Mouse (Mus musculus): Measurements from ENCODE around the gene Eaf2. TPM values are rescaled to one million over a fixed set of nuclear protein-coding genes. Genes with fewer than 3 reads are reported as not detected.

Eaf2 gene
- 1.0 and 1.1 TPM in 2 replicates for polyA plus RNA-seq (2015; fragmentation: Nextera tagmentation; extraction: Ambion mirVana)

DNA sequence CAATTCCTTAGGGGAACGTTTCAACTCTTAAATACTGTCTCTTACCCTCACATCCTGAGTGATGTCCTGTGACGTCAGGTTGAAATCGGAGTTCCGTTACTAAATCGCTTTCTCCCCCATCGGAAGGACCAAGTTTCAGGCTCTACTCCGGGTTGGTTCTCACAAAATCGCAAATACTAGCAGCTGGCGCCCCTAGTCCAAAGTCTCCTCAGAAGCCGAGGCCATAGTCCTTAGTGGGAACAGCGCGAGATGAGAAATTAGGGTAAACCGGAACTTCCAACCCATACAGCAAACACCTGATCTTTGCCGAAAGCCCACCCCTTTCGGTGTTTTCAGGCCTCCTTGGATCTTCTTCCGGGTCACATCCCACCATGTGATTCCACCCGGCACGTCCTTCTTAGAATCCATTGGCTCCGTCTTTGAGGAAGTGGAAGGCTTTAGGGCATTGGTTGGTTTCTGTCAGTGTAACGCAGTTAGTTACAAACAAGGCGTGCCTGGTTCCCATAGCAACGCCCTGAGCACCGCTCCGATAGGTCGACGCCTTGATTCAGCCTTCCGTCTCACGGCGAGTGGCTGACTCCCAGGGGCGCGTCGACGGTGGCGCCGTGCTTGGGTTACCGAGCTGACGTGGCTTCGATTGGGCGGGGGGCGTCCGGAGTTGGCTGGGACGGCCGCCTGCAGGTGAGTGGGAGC lies at the start of gene Eaf2, which contains the start of gene Golgb1:
Gene Eaf2, minus strand, starts transcription at position 421 of the 693 bp plus-strand sequence.
Gene Golgb1, plus strand, starts transcription at position 558 of the 693 bp plus-strand sequence.
- Histone ChIP-seq H3K36me3 (ENCODE audit: control insufficient read depth, insufficient read depth) (peaks cover 5% of the 10 kb centered on the region; the same call in 1 of the 2 replicates), H3K4me1 (replicated peaks; ENCODE audit: control insufficient read depth, insufficient read depth, low read length) (peaks cover 6% of the 10 kb centered on the region)
- peak; percentile 99 for ATAC-seq

GRCm38 (mm10) chr16:36924312-36924711 lies 49.5 kb upstream of the Eaf2 start:
- no peak overlapping the region for H3K27ac ChIP-seq (ENCODE audit: low read depth, low read length)
- H3K9me3 ChIP-seq (ENCODE audit: control insufficient read depth): no peaks in the 10 kb centered on the region
- H3K9ac ChIP-seq (ENCODE audit: low read depth, low read length): no peak overlapping the region
- 93% methylated on average over 8 of the region's 8 CpGs for WGBS
- no peak overlapping the region for H3K4me2 ChIP-seq (replicated peaks; ENCODE audit: low read depth)
- no peak for TF ChIP-seq CTCF (IDR thresholded peaks at IDR 0.05; ENCODE audit: low read depth)
- no peak for ATAC-seq
- H3K4me3 ChIP-seq (ENCODE audit: low read depth, low read length): no peak overlapping the region
- H3K27me3 ChIP-seq (replicated peaks; ENCODE audit: control insufficient read depth, insufficient read depth, low read length): no peaks in the 10 kb centered on the region
- no peaks in the 10 kb centered on the region for H3K4me1 ChIP-seq (replicated peaks; ENCODE audit: control insufficient read depth, insufficient read depth, low read length)
- peaks cover 88% of the 10 kb centered on the region for H3K36me3 ChIP-seq (ENCODE audit: control insufficient read depth, insufficient read depth)

More for the DNA sequence above, at the start of gene Eaf2, which contains the start of gene Golgb1:
- TF ChIP-seq CTCF (IDR thresholded peaks at IDR 0.05; ENCODE audit: low read depth): peak; percentile 13; the same call in 1 of the 2 replicates
- Histone ChIP-seq H3K9me3 (ENCODE audit: control insufficient read depth) (no peaks in the 10 kb centered on the region), H3K27me3 (replicated peaks; ENCODE audit: control insufficient read depth, insufficient read depth, low read length) (no peaks in the 10 kb centered on the region), H3K4me3 (ENCODE audit: low read depth, low read length) (peak within 1 kb of the TSS; percentile 82), H3K4me2 (replicated peaks; ENCODE audit: low read depth) (peak within 1 kb of the TSS; percentile 78), H3K27ac (ENCODE audit: low read depth, low read length) (peak within 1 kb of the TSS; percentile 88), H3K9ac (ENCODE audit: low read depth, low read length) (peak within 1 kb of the TSS; percentile 96)
- WGBS: under 1% methylated on average over 43 of the region's 43 CpGs

DNA sequence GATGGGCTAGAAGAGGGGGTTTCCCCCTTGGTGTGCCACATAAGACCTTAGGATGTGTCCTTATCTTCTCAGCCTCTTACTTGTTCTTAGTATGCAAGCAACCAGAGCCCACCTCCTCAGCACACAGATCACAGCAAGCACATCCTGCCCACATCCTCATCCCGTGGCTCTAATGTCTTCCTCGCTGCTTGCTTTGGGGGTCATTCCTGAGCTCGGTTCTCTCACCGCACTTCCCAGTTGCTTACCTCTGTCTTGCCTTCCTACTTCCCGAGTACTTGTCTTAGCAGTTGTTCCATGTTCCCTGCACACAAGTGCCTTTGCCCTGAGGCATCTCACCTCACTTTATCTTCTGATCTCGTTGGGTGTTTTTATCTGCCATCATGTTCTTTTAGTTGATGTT lies 47.2 kb upstream of the Eaf2 start:
- Histone ChIP-seq H3K27me3 (replicated peaks; ENCODE audit: control insufficient read depth, insufficient read depth, low read length) (no peaks in the 10 kb centered on the region), H3K9ac (ENCODE audit: low read depth, low read length) (no peak overlapping the region), H3K4me2 (replicated peaks; ENCODE audit: low read depth) (no peak overlapping the region), H3K27ac (ENCODE audit: low read depth, low read length) (no peak overlapping the region), H3K4me3 (ENCODE audit: low read depth, low read length) (no peak overlapping the region), H3K36me3 (ENCODE audit: control insufficient read depth, insufficient read depth) (peaks cover 85% of the 10 kb centered on the region), H3K4me1 (replicated peaks; ENCODE audit: control insufficient read depth, insufficient read depth, low read length) (no peaks in the 10 kb centered on the region), H3K9me3 (ENCODE audit: control insufficient read depth) (no peaks in the 10 kb centered on the region)
- TF ChIP-seq CTCF (IDR thresholded peaks at IDR 0.05; ENCODE audit: low read depth): no peak
- WGBS: 88% methylated on average over 6 of the region's 6 CpGs
- no peak for ATAC-seq

GRCm38 (mm10) chr16:36921067-36921613 lies 46.3 kb upstream of the Eaf2 start:
- Histone ChIP-seq H3K4me3 (ENCODE audit: low read depth, low read length) (no peak overlapping the region), H3K36me3 (ENCODE audit: control insufficient read depth, insufficient read depth) (peaks cover 83% of the 10 kb centered on the region), H3K9me3 (ENCODE audit: control insufficient read depth) (no peaks in the 10 kb centered on the region), H3K27me3 (replicated peaks; ENCODE audit: control insufficient read depth, insufficient read depth, low read length) (no peaks in the 10 kb centered on the region), H3K4me1 (replicated peaks; ENCODE audit: control insufficient read depth, insufficient read depth, low read length) (no peaks in the 10 kb centered on the region), H3K4me2 (replicated peaks; ENCODE audit: low read depth) (no peak overlapping the region), H3K27ac (ENCODE audit: low read depth, low read length) (no peak overlapping the region), H3K9ac (ENCODE audit: low read depth, low read length) (no peak overlapping the region)
- no peak for TF ChIP-seq CTCF (IDR thresholded peaks at IDR 0.05; ENCODE audit: low read depth)
- WGBS: 93% methylated on average over 8 of the region's 8 CpGs
- ATAC-seq: no peak

DNA sequence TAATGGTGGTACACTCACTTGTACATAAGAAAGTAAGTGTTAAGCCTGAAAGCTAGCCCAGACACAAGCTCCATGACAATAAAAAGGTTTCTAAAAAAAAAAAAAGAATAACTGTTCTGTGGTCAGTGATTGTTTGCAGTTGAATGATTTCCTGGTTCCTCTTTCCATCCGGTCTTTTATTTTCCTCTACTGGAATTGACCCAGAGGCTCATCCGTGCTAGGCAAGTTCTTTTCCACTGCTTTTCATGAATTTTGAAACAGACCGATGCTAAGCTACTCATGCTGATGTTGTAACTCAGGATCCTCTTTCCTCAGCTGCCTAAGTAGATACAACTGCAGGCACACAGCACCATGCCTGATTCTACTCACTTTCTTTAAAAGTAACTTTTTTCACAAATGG lies 45.6 kb upstream of the Eaf2 start:
- Histone ChIP-seq H3K27ac (ENCODE audit: low read depth, low read length) (no peak overlapping the region), H3K27me3 (replicated peaks; ENCODE audit: control insufficient read depth, insufficient read depth, low read length) (no peaks in the 10 kb centered on the region), H3K9ac (ENCODE audit: low read depth, low read length) (no peak overlapping the region), H3K4me3 (ENCODE audit: low read depth, low read length) (no peak overlapping the region), H3K9me3 (ENCODE audit: control insufficient read depth) (no peaks in the 10 kb centered on the region), H3K4me1 (replicated peaks; ENCODE audit: control insufficient read depth, insufficient read depth, low read length) (no peaks in the 10 kb centered on the region), H3K4me2 (replicated peaks; ENCODE audit: low read depth) (no peak overlapping the region), H3K36me3 (ENCODE audit: control insufficient read depth, insufficient read depth) (peaks cover 82% of the 10 kb centered on the region)
- ATAC-seq: no peak
- WGBS: 80% methylated on average over 3 of the region's 3 CpGs
- no peak for TF ChIP-seq CTCF (IDR thresholded peaks at IDR 0.05; ENCODE audit: low read depth)

GRCm38 (mm10) chr16:36918505-36918904 lies 43.7 kb upstream of the Eaf2 start:
- no peak overlapping the region for H3K4me3 ChIP-seq (ENCODE audit: low read depth, low read length)
- H3K4me2 ChIP-seq (replicated peaks; ENCODE audit: low read depth): no peak overlapping the region
- H3K9me3 ChIP-seq (ENCODE audit: control insufficient read depth): no peaks in the 10 kb centered on the region
- H3K27me3 ChIP-seq (replicated peaks; ENCODE audit: control insufficient read depth, insufficient read depth, low read length): no peaks in the 10 kb centered on the region
- no peak overlapping the region for H3K9ac ChIP-seq (ENCODE audit: low read depth, low read length)
- no peak overlapping the region for H3K27ac ChIP-seq (ENCODE audit: low read depth, low read length)
- H3K4me1 ChIP-seq (replicated peaks; ENCODE audit: control insufficient read depth, insufficient read depth, low read length): no peaks in the 10 kb centered on the region
- 94% methylated on average over 10 of the region's 10 CpGs for whole genome bisulfite sequencing
- no peak for TF ChIP-seq CTCF (IDR thresholded peaks at IDR 0.05; ENCODE audit: low read depth)
- H3K36me3 ChIP-seq (ENCODE audit: control insufficient read depth, insufficient read depth): peaks cover 80% of the 10 kb centered on the region
- ATAC-seq: no peak

All from intestine, postnatal 0 days (tissue).